Mouse (Mus musculus): ENCODE measurements around the gene Plod1.

The Plod1 gene

GRCm38 (mm10) chr4:147937486-147937885, 919 bp upstream of the Plod1 start:
- no peak for DNase-seq

- no peak for DNase-seq
Measured at GRCm38 (mm10) chr4:147937021-147937420, 454 bp upstream of the Plod1 start.

- no peak for DNase-seq
Measured at GRCm38 (mm10) chr4:147935904-147936303, 663 bp downstream of the Plod1 start.

- DNase-seq = no peak
Measured at GRCm38 (mm10) chr4:147934611-147935010, 2.0 kb downstream of the Plod1 start.

GRCm38 (mm10) chr4:147934134-147934533, 2.4 kb downstream of the Plod1 start:
- DNase-seq = no peak

- DNase-seq = no peak
Measured at GRCm38 (mm10) chr4:147930946-147931345, 5.6 kb downstream of the Plod1 start.

- DNase-seq = no peak
Measured at GRCm38 (mm10) chr4:147928540-147928939, 8.0 kb downstream of the Plod1 start.

- DNase-seq = peak; percentile 44 to 63
Measured at GRCm38 (mm10) chr4:147928136-147928535, 8.4 kb downstream of the Plod1 start.

- peak; percentile 62 to 78 for DNase-seq
Measured at GRCm38 (mm10) chr4:147927705-147928104, 8.9 kb downstream of the Plod1 start.

- no peak for DNase-seq
Measured at GRCm38 (mm10) chr4:147922341-147922740, 14.2 kb downstream of the Plod1 start.

GRCm38 (mm10) chr4:147920973-147921372, 15.6 kb downstream of the Plod1 start:
- DNase-seq = no peak

- DNase-seq = peak; percentile 73 to 77
Measured at GRCm38 (mm10) chr4:147918459-147919121, 18.0 kb downstream of the Plod1 start.

GRCm38 (mm10) chr4:147909486-147909885, 27.1 kb downstream of the Plod1 start:
- no peak for DNase-seq

- DNase-seq = no peak
Measured at GRCm38 (mm10) chr4:147906230-147906629, 30.3 kb downstream of the Plod1 start.

GRCm38 (mm10) chr4:147905090-147905659, 31.4 kb downstream of the Plod1 start:
- DNase-seq = no peak

- DNase-seq = peak; percentile 91 to 93
Measured at GRCm38 (mm10) chr4:147904313-147905089, 32.1 kb downstream of the Plod1 start, which contains the start of gene Mfn2. Gene Mfn2 (minus strand): TSS chr4:147904704.

- no peak for DNase-seq
Measured at GRCm38 (mm10) chr4:147903601-147904000, 33.0 kb downstream of the Plod1 start.

GRCm38 (mm10) chr4:147902906-147903500, 33.6 kb downstream of the Plod1 start:
- DNase-seq = no peak

GRCm38 (mm10) chr4:147900452-147900851, 36.1 kb downstream of the Plod1 start:
- no peak for DNase-seq

- DNase-seq = no peak
Measured at GRCm38 (mm10) chr4:147897348-147897747, 39.2 kb downstream of the Plod1 start.

- DNase-seq = no peak
Measured at GRCm38 (mm10) chr4:147896411-147896810, 40.2 kb downstream of the Plod1 start.

GRCm38 (mm10) chr4:147895815-147896330, 40.7 kb downstream of the Plod1 start:
- peak in 1 of 2 experiments; percentile 12 for DNase-seq

GRCm38 (mm10) chr4:147890341-147890740, 46.2 kb downstream of the Plod1 start:
- DNase-seq = no peak

Measured in kidney, postnatal 4 days (tissue).